Mouse (Mus musculus): ENCODE results near the gene Hist1h2bf.

Hist1h2bf gene

GRCm38 (mm10) chr13:23529480-23530165, 44.4 kb downstream of the Hist1h2bf start:
- no peak for DNase-seq (ENCODE audit: low read depth, low spot score)

GRCm38 (mm10) chr13:23529005-23529404, 45.0 kb downstream of the Hist1h2bf start:
- no peak for DNase-seq (ENCODE audit: low read depth, low spot score)

- DNase-seq (ENCODE audit: low read depth, low spot score): peak; percentile 92
Observed at GRCm38 (mm10) chr13:23526312-23526711, 47.7 kb downstream of the Hist1h2bf start.

GRCm38 (mm10) chr13:23525901-23526300, 48.1 kb downstream of the Hist1h2bf start:
- no peak for DNase-seq (ENCODE audit: low read depth, low spot score)

GRCm38 (mm10) chr13:23524654-23525053, 49.3 kb downstream of the Hist1h2bf start:
- peak; percentile 62 for DNase-seq (ENCODE audit: low read depth, low spot score)

- no peak for DNase-seq (ENCODE audit: low read depth, low spot score)
Observed at GRCm38 (mm10) chr13:23523976-23524375, 50.0 kb downstream of the Hist1h2bf start.
